Mouse (Mus musculus) liver, embryonic 14.5 days (tissue): Measurements from ENCODE around the gene Itga3.

ENCODE experiments used
- CTCF ChIP-seq: IDR thresholded peaks from 2 replicates; pipeline ENCODE4 v1.5.1; 2016; ENCODE audit warnings: antibody characterized with exemption, low read depth, control low read depth
- EP300 ChIP-seq: IDR thresholded peaks from 2 replicates; pipeline ENCODE4 v1.6.1; 2016; ENCODE audit warnings: antibody characterized with exemption, low read depth

DNA sequence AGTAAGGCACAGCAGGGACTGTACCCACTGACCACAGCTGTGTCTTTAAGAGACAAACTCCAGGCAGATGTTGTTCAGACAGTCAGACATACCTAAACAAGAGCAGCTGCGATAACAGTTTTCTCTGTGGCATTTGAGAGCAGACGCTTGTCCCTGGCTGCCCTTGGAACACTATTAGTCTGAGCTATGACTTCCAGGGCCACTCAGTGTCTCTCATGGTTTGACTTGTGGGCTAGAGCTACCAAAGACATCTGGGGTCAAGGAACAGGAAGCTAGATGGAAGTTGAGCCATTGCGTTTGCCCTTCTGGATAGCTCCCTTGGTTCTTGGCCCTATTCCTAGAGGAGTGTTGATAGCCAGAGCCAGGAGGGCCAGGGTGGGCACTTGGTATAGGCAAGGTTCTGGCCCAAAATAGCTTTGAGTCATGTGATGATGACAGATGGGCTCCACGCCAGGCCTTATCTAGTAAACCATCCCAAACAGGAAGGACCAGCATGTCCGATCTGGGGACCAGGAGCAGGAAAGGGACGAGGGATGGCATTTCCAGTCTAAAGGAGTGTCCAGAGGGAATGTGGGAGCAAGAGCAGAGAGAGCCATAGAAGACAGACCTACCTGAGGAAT, 2.8 kb upstream of the Itga3 start:
- TF ChIP-seq CTCF (no peak), EP300 (no peak)
